Mouse (Mus musculus) A20 (cell line): ENCODE results near the gene Mtmr6.
A peak's percentile ranks its signal among the peaks of the same experiment; 100 is the strongest.
"Not testable (repeated sequence)": the region's sequence is repeated elsewhere in the genome, so short reads cannot be mapped to it uniquely, and the experiment has no call there.

Experiments used
- DNase-seq: peaks from one replicate; pipeline ENCODE4 v3.0.0-alpha.2; 2011; ENCODE audit warnings: low read depth, low spot score

The Mtmr6 gene

DNA sequence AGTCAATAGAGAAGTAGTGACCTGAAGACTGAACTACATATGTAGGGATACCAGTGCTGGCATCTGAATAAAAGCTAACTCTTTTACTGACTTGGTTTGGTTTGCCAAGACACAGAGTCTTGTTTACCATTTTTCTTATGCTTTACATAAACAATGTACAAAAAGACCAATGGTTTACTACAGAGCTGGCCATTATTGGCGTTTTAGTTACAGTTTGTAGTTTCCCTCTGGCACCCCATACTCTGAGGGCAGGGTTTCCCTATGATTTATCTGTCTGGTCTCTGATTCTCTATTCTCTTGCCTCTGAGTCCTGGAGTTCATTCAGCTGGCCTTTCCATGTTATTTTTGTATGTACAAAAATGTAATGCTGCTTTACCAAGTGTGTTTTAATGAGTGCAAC is 30.5 kb downstream of the Mtmr6 start:
- no peak for DNase-seq

GRCm38 (mm10) chr14:60300224-60300991 is 35.4 kb downstream of the Mtmr6 start:
- no peak for DNase-seq

GRCm38 (mm10) chr14:60301024-60301423 is 36.0 kb downstream of the Mtmr6 start:
- no peak for DNase-seq

DNA sequence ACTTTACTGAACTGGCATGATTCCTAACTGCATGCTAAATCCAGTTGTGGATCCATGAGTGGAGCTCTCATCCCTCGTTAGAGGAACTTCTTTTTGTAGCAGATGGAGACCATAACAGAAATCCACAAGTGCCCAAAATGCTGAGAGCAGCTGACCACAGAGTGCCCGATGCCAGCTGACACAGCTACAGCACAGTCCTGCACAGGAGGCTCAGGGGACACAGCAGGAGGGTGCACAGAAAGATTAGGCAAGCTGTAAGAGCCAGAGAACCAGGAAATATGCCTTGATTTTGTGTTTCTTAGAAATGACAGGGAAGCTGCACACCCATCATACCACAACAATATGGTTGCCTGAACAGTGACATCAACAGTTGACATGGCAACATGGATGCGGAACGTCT is 37.4 kb downstream of the Mtmr6 start:
- no peak for DNase-seq

DNA sequence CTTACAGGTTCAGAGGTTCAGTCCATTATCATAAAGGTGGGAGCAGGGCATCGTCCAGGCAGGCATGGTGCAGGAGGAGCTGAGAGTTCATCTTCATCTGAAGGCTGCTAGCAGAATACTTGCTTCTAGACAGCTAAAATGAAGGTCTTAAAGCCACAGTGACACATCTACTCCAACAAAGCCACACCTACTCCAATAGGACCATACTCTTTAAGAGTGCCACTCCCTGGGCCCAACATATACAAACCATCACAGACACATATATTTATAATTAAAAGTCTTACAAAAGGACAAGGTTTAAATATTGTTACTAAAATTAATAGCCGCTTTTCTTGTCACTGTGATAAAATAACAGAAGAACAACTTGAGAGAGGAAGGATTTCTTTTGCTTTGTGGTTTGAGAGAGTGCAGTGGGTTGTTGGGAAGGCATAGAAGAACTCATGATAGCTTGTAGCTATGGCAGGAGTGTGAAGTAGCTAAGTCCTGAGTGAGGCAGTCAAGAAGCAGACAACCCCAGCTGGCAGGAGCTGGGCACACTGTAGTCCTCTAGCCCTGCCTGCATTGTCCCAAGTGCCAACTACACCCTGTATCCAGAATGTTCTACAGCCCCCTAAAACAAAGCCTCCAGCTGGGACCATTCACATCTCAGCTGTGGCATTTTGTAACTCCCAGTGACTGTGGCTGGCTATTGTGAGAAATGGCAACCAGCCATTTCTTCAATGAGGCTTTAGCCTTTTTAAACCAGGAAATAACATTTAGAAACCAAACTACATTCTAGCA is 39.6 kb downstream of the Mtmr6 start:
- no peak for DNase-seq

DNA sequence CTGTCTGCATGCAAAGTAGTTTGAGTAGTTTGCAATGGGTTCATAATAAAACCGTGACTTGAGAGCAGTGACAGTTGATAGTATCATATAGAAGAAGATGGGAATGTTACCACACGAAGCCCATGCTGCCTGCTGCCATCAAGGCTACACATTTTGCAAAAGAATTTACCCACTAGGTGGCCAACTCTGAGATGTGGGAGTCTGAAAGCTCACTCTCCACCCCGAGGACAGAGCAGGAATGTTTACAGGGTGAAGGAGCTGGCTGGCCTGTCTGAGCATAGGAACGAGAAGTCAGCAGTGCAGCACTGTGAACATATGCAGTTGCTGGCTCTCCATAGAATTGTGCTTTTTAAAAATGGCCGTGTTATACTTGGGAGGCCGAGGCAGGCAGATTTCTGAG is 43.1 kb downstream of the Mtmr6 start:
- DNase-seq: no peak

DNA sequence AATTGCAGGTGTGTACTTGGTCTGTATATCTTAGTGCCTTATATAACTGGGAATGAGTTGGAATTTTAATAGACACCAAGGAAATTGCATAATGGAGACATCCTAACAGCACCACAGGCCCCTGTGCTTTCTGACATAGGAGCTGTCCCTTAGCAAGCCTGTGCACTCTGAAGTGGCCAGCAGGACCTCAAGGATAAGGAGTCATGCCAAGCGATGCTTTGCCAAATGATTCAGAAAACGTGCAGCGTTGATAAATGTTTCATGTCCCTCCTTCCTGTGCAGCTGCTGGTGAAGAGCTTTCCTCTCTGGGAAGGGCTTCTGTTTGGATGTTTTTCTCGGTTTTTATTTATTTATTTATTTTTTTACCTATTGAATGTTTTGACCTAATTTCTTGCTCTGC is 45.7 kb downstream of the Mtmr6 start:
- DNase-seq: no peak

- DNase-seq: no peak
Measured at GRCm38 (mm10) chr14:60319231-60319630, 54.2 kb downstream of the Mtmr6 start.

- peak; percentile 52 for DNase-seq
Measured at GRCm38 (mm10) chr14:60320813-60321212, 55.8 kb downstream of the Mtmr6 start.

- not testable (repeated sequence) for DNase-seq
Measured at GRCm38 (mm10) chr14:60340001-60340400, 75.0 kb downstream of the Mtmr6 start.

- DNase-seq: peak; percentile 58
Measured at GRCm38 (mm10) chr14:60340570-60340969, 75.5 kb downstream of the Mtmr6 start.

- no peak for DNase-seq
Measured at GRCm38 (mm10) chr14:60345326-60345876, 80.4 kb downstream of the Mtmr6 start.
